Mouse (Mus musculus): ENCODE data around the gene Hmg20a. TPM values are rescaled to one million over a fixed set of nuclear protein-coding genes. Genes with fewer than 3 reads are reported as not detected.

Gene Hmg20a
- total RNA-seq, 1 experiment from 2014 or later = 47.5 TPM

- ATAC-seq (replicated peaks in 1 of 2; ENCODE audit: insufficient read depth in 1 of 2, low FRiP score in 2 of 2, low TSS enrichment in 1 of 2, low read depth in 1 of 2, poor library complexity in 2 of 2, severe bottlenecking in 2 of 2) = no peak
Observed at GRCm38 (mm10) chr9:56482623-56483022, 64.2 kb downstream of the Hmg20a start.

DNA sequence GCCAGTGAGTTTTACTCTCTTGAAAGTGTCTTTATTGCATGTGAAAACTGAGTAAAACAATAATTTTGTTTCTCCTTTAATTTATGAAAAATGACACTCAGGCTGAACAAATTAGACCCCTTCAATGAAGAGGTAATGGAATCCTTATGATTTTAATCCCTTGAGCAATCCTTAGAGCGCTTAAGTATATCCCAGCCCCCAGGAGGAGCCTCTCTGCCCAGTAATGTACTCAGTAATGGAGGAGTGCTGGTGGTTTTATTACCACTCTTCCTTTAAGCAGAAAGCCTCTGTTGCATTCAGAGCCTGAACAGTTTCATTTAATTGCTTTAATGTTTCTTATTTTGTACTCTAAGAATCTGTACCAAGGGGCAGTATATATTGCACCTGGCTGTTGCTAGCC is 67.0 kb downstream of the Hmg20a start:
- no peak for ATAC-seq (replicated peaks in 1 of 2; ENCODE audit: insufficient read depth in 1 of 2, low FRiP score in 2 of 2, low TSS enrichment in 1 of 2, low read depth in 1 of 2, poor library complexity in 2 of 2, severe bottlenecking in 2 of 2)

DNA sequence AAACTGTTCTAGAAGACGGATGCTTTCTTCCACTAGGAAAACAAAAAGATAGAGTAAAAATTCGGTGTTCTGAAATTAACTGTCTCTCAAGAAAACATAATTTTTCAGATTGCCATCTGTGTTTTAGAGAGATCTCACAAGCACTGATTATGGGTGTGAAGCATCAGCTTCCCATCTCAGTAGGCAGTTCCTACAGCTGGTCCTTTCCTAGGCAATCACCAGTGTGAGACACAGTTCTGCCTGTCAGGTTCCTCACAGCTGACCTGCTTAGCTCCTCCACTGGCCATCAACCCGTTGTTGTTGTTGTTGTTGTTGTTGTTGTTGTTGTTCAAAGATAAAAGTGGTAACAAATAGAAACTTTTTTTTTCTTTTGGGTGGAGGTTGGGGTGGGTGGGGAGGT is 67.7 kb downstream of the Hmg20a start:
- no peak for ATAC-seq (replicated peaks in 1 of 2; ENCODE audit: insufficient read depth in 1 of 2, low FRiP score in 2 of 2, low TSS enrichment in 1 of 2, low read depth in 1 of 2, poor library complexity in 2 of 2, severe bottlenecking in 2 of 2)

DNA sequence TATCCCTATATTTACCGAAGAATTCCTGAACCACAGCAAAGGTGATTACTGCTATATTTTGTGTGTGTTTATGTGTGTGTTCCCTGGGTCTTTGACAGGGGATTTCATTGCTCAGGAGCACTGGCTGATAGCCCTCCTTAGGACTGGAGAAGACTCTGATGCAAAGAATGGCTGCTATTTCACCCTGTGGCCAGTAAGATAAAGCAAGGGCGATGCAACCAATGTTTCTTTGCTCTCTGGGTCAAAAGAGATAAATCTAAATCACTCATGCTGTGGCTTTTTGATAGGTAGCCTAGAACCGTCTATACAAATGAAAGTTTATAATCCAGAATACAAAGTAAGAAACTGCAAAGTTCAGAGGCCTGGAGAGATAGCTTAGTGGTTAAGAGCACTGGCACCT is 69.2 kb downstream of the Hmg20a start:
- no peak for ATAC-seq (replicated peaks in 1 of 2; ENCODE audit: insufficient read depth in 1 of 2, low FRiP score in 2 of 2, low TSS enrichment in 1 of 2, low read depth in 1 of 2, poor library complexity in 2 of 2, severe bottlenecking in 2 of 2)

DNA sequence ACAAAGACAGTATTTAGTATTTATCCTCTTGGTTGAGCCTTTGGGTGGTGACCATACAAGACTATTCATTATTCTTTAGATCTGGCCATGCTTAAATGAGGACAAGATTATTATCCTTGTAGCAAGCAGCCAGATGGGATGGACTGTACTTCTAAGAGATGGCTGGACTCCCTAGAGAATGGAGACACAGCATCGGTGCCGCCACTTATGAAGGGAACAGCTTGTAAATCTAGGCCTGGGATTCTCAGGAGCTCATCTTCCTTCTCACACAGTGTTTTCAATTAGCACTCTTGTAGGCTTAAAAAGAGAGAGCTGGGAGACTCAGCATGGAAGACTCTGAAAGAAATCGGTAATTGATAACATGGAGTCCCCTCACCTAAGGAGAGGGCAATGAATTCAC is 74.0 kb downstream of the Hmg20a start:
- no peak for ATAC-seq (replicated peaks in 1 of 2; ENCODE audit: insufficient read depth in 1 of 2, low FRiP score in 2 of 2, low TSS enrichment in 1 of 2, low read depth in 1 of 2, poor library complexity in 2 of 2, severe bottlenecking in 2 of 2)

- no peak for ATAC-seq (replicated peaks in 1 of 2; ENCODE audit: insufficient read depth in 1 of 2, low FRiP score in 2 of 2, low TSS enrichment in 1 of 2, low read depth in 1 of 2, poor library complexity in 2 of 2, severe bottlenecking in 2 of 2)
Observed at GRCm38 (mm10) chr9:56492916-56493315, 74.5 kb downstream of the Hmg20a start.

- no peak for ATAC-seq (replicated peaks in 1 of 2; ENCODE audit: insufficient read depth in 1 of 2, low FRiP score in 2 of 2, low TSS enrichment in 1 of 2, low read depth in 1 of 2, poor library complexity in 2 of 2, severe bottlenecking in 2 of 2)
Observed at GRCm38 (mm10) chr9:56495088-56495487, 76.7 kb downstream of the Hmg20a start.

- peak; percentile 52 to 75; a peak in 3 of 4 replicates for ATAC-seq (replicated peaks in 1 of 2; ENCODE audit: insufficient read depth in 1 of 2, low FRiP score in 2 of 2, low TSS enrichment in 1 of 2, low read depth in 1 of 2, poor library complexity in 2 of 2, severe bottlenecking in 2 of 2)
Observed at GRCm38 (mm10) chr9:56495795-56496232, 77.4 kb downstream of the Hmg20a start.

GRCm38 (mm10) chr9:56496567-56496966 is 78.2 kb downstream of the Hmg20a start:
- ATAC-seq (replicated peaks in 1 of 2; ENCODE audit: insufficient read depth in 1 of 2, low FRiP score in 2 of 2, low TSS enrichment in 1 of 2, low read depth in 1 of 2, poor library complexity in 2 of 2, severe bottlenecking in 2 of 2) = no peak

- no peak for ATAC-seq (replicated peaks in 1 of 2; ENCODE audit: insufficient read depth in 1 of 2, low FRiP score in 2 of 2, low TSS enrichment in 1 of 2, low read depth in 1 of 2, poor library complexity in 2 of 2, severe bottlenecking in 2 of 2)
Observed at GRCm38 (mm10) chr9:56497181-56497864, 78.9 kb downstream of the Hmg20a start.

DNA sequence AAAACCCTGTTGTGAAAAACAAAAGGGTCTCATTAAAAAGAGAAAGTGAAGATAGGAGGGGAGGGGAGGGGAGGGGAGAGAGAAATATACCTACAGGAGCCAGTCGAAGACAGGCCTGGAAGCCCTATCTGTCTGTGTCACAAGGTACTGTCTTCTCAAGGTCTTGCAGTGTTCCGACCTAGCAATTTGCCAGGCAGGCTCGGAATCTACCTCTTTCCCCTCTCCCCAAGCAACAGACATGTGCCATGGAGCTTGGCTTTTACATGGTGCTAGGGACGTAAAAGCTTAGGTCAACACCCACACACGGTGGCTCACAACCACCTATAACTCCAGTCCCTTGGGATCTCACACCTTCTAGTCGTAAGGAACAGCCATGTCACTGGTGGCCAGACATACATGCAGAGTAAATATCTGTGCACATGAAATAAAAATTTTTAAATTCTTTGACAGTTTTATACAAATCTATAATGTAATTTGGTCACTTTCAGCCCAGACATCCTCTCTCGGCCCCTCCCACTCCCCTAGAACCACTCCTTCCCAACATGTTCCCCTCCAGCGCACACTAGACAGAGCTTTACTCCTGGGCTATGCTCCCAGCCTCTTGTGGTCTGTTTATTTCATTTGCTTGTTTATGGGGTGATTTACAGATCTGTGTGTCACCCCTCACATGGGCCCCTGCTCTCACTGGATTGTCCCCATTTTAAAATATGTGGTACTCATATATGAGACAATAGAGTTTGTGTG is 81.1 kb downstream of the Hmg20a start:
- ATAC-seq (replicated peaks in 1 of 2; ENCODE audit: insufficient read depth in 1 of 2, low FRiP score in 2 of 2, low TSS enrichment in 1 of 2, low read depth in 1 of 2, poor library complexity in 2 of 2, severe bottlenecking in 2 of 2) = no peak

DNA sequence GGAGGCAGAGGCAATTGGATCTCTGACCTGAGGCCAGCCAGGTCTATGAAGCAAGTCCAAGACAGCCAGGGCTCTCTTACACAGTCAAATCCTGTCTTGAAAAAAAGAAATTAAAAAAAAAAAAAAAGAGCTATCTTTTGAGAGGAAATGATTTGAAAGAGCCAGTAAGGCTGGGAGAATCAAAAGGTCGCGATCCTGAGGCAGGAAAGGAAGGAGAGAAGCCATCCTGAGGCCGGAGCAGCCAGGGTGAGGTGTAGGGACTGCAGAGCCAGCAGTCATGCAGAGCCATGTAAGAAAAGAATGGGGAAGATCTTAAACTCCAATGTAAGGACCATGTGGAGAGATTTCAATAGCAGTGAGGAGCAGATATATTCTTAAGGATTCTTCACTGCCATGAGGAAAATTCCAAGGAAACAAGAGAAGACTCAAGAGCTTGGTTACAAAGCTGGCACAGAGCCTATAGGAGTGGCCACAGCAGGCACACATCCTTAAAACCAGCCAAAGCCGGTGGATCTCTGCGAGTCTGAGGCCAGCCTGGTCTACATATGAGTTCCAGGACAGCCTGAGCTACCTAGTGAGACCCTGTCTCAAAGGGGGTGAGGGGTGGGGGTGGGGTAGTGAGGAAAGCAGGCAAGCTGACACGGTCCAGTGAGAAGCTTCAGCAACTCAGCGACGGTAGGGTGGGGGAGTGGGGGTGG is 82.6 kb downstream of the Hmg20a start:
- no peak for ATAC-seq (replicated peaks in 1 of 2; ENCODE audit: insufficient read depth in 1 of 2, low FRiP score in 2 of 2, low TSS enrichment in 1 of 2, low read depth in 1 of 2, poor library complexity in 2 of 2, severe bottlenecking in 2 of 2)

DNA sequence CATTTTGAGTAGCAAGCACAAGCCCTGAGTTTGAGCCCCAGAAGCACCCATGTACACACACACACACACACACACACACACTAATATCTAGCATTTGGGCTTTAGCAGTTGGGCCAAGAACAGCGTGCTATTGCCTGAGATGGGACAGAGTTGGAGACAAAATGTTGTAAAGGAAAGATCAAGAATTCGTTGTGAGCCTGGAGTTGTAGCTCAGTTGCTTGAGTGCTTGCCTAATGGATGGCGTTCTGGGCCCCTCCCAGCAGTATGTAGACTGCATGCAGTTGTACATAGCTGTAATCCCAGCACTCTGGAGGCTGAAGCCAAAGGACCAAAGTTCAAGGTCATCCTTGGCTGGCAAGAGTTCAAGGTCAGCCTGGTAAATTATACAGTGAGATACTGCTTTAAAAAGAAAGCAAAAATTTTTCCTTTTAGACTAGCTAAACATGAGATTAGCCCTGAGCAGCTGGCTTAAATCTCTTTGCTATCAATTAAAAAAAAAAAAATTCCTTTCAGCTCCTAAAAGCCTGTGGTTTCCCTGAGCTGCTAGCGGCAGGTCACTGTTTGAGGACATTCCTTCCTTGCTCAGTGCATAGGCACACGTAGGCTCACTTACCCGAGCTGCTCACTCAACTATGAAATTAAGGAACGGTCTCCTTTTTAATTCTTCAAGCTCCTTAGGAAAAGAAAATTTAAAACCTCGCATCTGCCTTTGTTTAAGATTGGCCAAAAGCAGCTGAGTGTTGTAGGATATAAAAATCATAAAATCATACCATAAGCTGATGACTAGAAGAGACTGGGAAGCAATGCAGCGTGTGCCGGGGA is 83.5 kb downstream of the Hmg20a start:
- no peak for ATAC-seq (replicated peaks in 1 of 2; ENCODE audit: insufficient read depth in 1 of 2, low FRiP score in 2 of 2, low TSS enrichment in 1 of 2, low read depth in 1 of 2, poor library complexity in 2 of 2, severe bottlenecking in 2 of 2)

DNA sequence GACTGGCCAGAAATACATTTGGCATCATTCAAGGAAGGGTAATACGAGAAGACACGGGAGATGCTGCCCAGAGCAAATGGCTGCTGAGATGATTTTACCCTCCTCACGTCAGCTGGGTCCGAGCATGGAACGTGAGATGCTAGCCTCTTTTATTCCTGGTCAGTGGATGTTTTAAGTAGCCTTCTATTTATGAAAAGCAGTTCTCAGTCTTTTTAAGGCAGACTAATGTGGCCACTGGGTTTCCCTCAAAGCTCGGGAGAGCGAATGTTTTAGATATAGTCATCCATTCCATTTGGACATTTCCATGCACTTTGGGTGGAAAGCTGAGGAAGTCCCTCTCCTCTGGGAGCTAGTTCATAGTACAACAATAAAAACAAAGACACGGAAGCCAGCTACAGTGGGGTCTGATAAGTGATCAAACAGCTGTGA is 84.1 kb downstream of the Hmg20a start:
- no peak for ATAC-seq (replicated peaks in 1 of 2; ENCODE audit: insufficient read depth in 1 of 2, low FRiP score in 2 of 2, low TSS enrichment in 1 of 2, low read depth in 1 of 2, poor library complexity in 2 of 2, severe bottlenecking in 2 of 2)

GRCm38 (mm10) chr9:56503621-56504500 is 85.5 kb downstream of the Hmg20a start:
- no peak for ATAC-seq (replicated peaks in 1 of 2; ENCODE audit: insufficient read depth in 1 of 2, low FRiP score in 2 of 2, low TSS enrichment in 1 of 2, low read depth in 1 of 2, poor library complexity in 2 of 2, severe bottlenecking in 2 of 2)

- ATAC-seq (replicated peaks in 1 of 2; ENCODE audit: insufficient read depth in 1 of 2, low FRiP score in 2 of 2, low TSS enrichment in 1 of 2, low read depth in 1 of 2, poor library complexity in 2 of 2, severe bottlenecking in 2 of 2) = no peak
Observed at GRCm38 (mm10) chr9:56504511-56504910, 86.1 kb downstream of the Hmg20a start.

Data from hematopoietic stem cell, adult 5-6 weeks (primary cell).